Mouse (Mus musculus) embryonic facial prominence, embryonic 14.5 days (tissue): Measurements from ENCODE around the gene Wls. TPM values are rescaled to one million over a fixed set of nuclear protein-coding genes. Genes with fewer than 3 reads are reported as not detected.
A peak's percentile ranks its signal among the peaks of the same experiment; 100 is the strongest.

Experiments used
- ATAC-seq: fragments of 200-750 bp; cut with Nextera tagmentation; 2 replicates; pipeline ENCODE4 v1.8.0; 2017; ENCODE audit warnings: low read depth, moderate number of reproducible peaks, moderate TSS enrichment
- DNase-seq: peaks from one replicate; pipeline ENCODE4 v3.0.0-alpha.2; 2015; ENCODE audit warnings: low spot score
- H3K27ac ChIP-seq: fragments of 300-500 bp; sonication (generic); replicated peaks from 2 replicates; pipeline ENCODE4 v1.5.1; 2014; ENCODE audit warnings: low read depth, mild to moderate bottlenecking, low read length, moderate library complexity
- H3K27me3 ChIP-seq: fragments of 300-500 bp; sonication (generic); replicated peaks from 2 replicates; pipeline ENCODE4 v1.6.1; 2014; ENCODE audit warnings: low read length; ENCODE audit not compliant: control insufficient read depth, insufficient read depth
- H3K36me3 ChIP-seq: fragments of 300-500 bp; sonication (generic); 2 replicates; pipeline ENCODE4 v1.6.1; 2014; ENCODE audit warnings: low read length, mixed read lengths; ENCODE audit not compliant: control insufficient read depth, insufficient read depth
- H3K4me1 ChIP-seq: fragments of 300-500 bp; sonication (generic); 2 replicates; pipeline ENCODE4 v1.6.1; 2014; ENCODE audit warnings: antibody characterized with exemption, low read length; ENCODE audit not compliant: control insufficient read depth, insufficient read depth
- H3K4me2 ChIP-seq: fragments of 300-500 bp; sonication (generic); 2 replicates; pipeline ENCODE4 v1.6.1; 2014; ENCODE audit warnings: low read depth, mild to moderate bottlenecking, low read length, moderate library complexity, mixed read lengths
- H3K4me3 ChIP-seq: fragments of 300-500 bp; sonication (generic); 2 replicates; pipeline ENCODE4 v1.5.1; 2014; ENCODE audit warnings: low read depth, mild to moderate bottlenecking, low read length
- H3K9ac ChIP-seq: fragments of 300-500 bp; sonication (generic); 2 replicates; pipeline ENCODE4 v1.6.1; 2014; ENCODE audit warnings: low read depth, mild to moderate bottlenecking, low read length, moderate library complexity, mixed read lengths
- H3K9me3 ChIP-seq: fragments of 300-500 bp; sonication (generic); 2 replicates; pipeline ENCODE4 v1.6.1; 2016; ENCODE audit warnings: low read length; ENCODE audit not compliant: control insufficient read depth
- WGBS: fragments of 180-500 bp; shearing (Covaris S2); extraction: QIAGEN DNeasy Blood & Tissue Kit; methylation state at CpG from one replicate; pipeline ENCODE4 v1.1.7; 2014; 5-methylcytosine and 5-hydroxymethylcytosine counted together
- polyA plus RNA-seq: library from polyadenylated mRNA; unstranded; fragments of >200 nt; fragmentation: Nextera tagmentation; extraction: Ambion mirVana; gene quantifications from 2 replicates; pipeline ENCODE4 v1.2.1, GENCODE M21; 2014

The Wls gene
- polyA plus RNA-seq, 1 experiment from 2014 or later, result 143 TPM

DNA sequence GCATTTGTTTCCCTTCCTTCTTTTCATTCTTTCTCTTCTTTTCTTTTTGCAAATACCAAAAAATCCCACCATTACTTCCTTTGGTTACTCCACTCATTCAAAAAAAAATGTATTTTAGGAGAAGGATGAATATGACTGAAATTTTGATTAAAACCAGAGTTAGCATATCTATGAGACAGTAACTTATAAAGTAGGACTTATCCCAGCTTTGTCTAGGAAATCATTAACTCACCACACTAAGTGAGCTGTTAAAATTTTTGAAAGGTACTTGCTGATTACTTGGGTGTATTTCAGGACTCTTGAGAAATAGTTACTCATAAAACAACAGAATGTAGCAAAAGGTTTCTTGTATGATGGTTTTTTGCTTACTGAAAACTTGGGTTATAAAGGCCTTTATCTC lies 8.7 kb downstream of the Wls start:
- H3K9me3 ChIP-seq, result no peaks in the 10 kb centered on the region
- H3K4me1 ChIP-seq, result 0 out of 2 replicates have a peak, but pooled peaks cover 3% of the 10 kb centered on the region
- no peak overlapping the region; the same call in 1 of the 2 replicates for H3K27ac ChIP-seq
- no peaks in the 10 kb centered on the region for H3K27me3 ChIP-seq
- no peak for ATAC-seq
- no peak for DNase-seq
- no peak overlapping the region for H3K4me3 ChIP-seq
- no peak overlapping the region for H3K9ac ChIP-seq
- no peak overlapping the region for H3K4me2 ChIP-seq
- H3K36me3 ChIP-seq, result no peaks in the 10 kb centered on the region

DNA sequence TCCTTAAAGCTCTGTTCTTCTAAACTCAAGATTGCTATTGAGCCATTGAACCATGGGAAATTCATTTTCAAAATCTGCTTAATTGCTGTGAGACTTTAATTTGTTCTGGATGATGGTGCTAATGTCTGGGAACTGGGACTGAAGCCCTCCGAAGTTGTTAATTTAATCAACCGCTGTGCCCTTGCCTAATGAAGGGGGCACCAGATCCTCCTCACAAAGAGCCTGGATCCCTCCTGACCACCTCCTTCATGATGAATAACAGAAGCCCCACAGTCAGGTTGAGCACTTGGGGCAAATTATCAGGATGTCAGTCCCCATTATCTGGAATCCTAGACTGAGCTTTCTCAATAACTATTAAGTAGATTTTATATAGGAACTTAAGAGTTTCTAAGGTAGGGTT lies 12.0 kb downstream of the Wls start:
- DNase-seq (peak; percentile 2), ATAC-seq (no peak)
- H3K4me2 ChIP-seq, result no peak overlapping the region
- no peak overlapping the region for H3K4me3 ChIP-seq
- H3K9ac ChIP-seq, result no peak overlapping the region
- H3K4me1 ChIP-seq, result 0 out of 2 replicates have a peak, but pooled peaks cover 3% of the 10 kb centered on the region
- 59% methylated on average over 2 of the region's 2 CpGs for WGBS
- H3K27me3 ChIP-seq, result no peaks in the 10 kb centered on the region
- no peak overlapping the region for H3K27ac ChIP-seq
- H3K9me3 ChIP-seq, result no peaks in the 10 kb centered on the region
- H3K36me3 ChIP-seq, result no peaks in the 10 kb centered on the region

DNA sequence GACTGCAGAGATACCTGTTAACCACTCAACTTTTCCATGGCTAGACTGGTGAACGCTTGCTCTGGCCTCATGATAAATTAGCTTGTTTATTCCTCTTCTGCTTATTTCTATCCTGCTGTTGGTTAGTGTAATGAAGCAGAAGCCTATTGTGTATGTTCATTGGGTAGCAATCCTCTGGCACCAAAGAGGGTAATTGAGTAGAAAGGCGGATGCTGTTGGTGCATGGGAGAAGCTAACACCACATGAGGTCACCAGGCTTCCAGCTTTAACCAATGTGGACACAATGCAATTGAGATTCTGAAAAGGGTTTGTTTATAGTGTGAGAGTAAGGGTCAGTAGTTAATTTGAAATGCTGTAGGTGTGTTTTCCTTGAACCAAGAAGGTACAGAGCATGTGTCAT lies 12.5 kb downstream of the Wls start:
- DNase-seq (peak; percentile 41), ATAC-seq (peak; percentile 89)
- Histone ChIP-seq H3K4me2 (no peak overlapping the region), H3K27me3 (no peaks in the 10 kb centered on the region), H3K9me3 (no peaks in the 10 kb centered on the region), H3K36me3 (no peaks in the 10 kb centered on the region), H3K27ac (no peak overlapping the region), H3K9ac (no peak overlapping the region), H3K4me3 (no peak overlapping the region), H3K4me1 (0 out of 2 replicates have a peak, but pooled peaks cover 3% of the 10 kb centered on the region)
- 66% methylated on average over 2 of the region's 2 CpGs for WGBS

DNA sequence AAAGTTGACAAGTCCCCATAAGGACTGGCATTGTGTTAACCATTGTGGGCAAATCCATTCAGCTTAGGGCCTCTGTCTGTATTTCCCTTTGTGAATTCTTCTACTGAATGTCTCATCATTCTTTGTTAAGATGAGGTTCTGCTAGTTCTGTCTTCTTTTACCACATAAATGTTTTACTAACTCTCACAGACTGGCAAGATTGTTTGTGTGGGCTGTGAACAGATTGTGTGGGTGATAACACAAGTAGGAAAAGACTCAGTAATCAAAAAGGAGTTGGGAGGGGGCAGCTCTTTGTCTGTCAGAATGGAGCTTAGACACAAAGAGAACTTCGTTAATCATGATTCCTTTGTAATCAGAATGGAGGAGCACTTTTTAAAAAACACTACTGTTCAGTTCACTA lies 17.6 kb downstream of the Wls start:
- no peak overlapping the region for H3K9ac ChIP-seq
- DNase-seq (no peak), ATAC-seq (no peak)
- no peak overlapping the region for H3K4me2 ChIP-seq
- H3K36me3 ChIP-seq, result no peaks in the 10 kb centered on the region
- H3K9me3 ChIP-seq, result no peaks in the 10 kb centered on the region
- H3K27ac ChIP-seq, result no peak overlapping the region
- H3K27me3 ChIP-seq, result no peaks in the 10 kb centered on the region
- H3K4me1 ChIP-seq, result no peaks in the 10 kb centered on the region
- H3K4me3 ChIP-seq, result no peak overlapping the region
- 84% methylated on average over 1 of the region's 1 CpGs for WGBS

DNA sequence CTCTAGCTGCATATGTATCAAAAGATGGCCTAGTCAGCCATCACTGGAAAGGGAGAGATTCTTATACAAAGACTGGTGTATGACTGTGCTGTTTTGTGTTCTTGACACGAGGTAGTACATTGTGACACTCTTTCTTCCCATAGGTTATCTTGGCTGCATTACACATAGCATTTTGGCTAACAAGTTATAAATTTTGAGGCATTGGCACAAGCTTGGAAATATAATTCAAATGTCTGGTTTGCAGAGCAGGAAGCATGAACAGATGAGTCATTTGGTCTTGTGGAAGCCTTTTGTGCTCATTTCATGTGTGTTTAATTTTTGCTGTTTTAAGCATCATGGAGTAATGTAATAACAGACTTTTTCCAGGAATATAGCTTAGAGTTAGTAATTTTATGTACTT lies 26.2 kb downstream of the Wls start:
- Histone ChIP-seq H3K4me2 (no peak overlapping the region), H3K9me3 (no peaks in the 10 kb centered on the region), H3K4me1 (no peaks in the 10 kb centered on the region), H3K9ac (no peak overlapping the region), H3K27ac (no peak overlapping the region), H3K4me3 (no peak overlapping the region), H3K27me3 (no peaks in the 10 kb centered on the region), H3K36me3 (no peaks in the 10 kb centered on the region)
- ATAC-seq (no peak), DNase-seq (peak; percentile 3)
- WGBS, result 83% methylated on average over 1 of the region's 1 CpGs

DNA sequence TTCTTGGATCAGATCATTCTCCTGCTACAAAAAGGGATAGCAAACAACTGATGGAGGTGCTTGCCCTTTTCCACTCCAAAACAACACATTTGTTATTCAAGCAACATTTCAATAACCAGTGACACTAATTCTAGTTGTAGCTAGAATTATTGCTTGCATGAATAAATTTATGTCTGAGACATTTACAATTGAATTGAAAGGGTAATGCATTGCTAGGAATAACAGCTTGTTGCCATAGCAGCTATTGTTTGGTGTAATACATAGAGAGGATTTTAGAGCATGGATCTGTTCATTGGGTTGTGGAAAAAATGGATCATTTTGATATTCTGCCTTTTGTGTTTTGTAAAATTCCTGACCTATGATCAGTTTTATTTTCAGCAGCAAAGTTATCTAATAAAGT lies 39.5 kb downstream of the Wls start:
- H3K27ac ChIP-seq, result no peak overlapping the region
- DNase-seq, result no peak
- H3K4me3 ChIP-seq, result no peak overlapping the region
- ATAC-seq, result no peak
- H3K36me3 ChIP-seq, result peaks cover 20% of the 10 kb centered on the region
- H3K9me3 ChIP-seq, result no peaks in the 10 kb centered on the region
- H3K4me1 ChIP-seq, result peaks cover 7% of the 10 kb centered on the region; the same call in 1 of the 2 replicates
- no peak overlapping the region for H3K9ac ChIP-seq
- H3K4me2 ChIP-seq, result no peak overlapping the region
- H3K27me3 ChIP-seq, result no peaks in the 10 kb centered on the region

DNA sequence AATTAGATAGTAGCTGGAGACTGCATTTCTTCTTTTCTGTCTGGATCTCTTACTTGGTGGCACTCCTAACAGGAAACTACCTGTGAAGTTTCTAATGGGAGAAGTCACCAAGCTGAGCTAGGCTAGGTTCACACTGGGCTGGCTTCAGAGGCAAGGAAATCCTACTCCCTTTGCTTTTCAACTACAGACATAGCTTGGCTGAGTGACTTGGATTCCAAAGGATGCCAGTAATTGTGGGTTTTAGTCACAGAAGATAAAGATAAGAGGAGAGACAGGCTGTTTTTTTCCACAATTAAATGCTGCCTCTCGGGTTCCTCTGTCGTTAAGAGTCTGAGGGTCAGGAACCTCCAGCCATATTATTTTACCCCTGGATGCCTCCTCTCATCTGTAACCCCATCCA lies 43.9 kb downstream of the Wls start:
- ATAC-seq, result no peak
- 24% methylated on average over 2 of the region's 2 CpGs for WGBS
- Histone ChIP-seq H3K36me3 (no peaks in the 10 kb centered on the region), H3K4me3 (no peak overlapping the region), H3K27ac (no peak overlapping the region), H3K9ac (no peak overlapping the region), H3K9me3 (no peaks in the 10 kb centered on the region), H3K4me2 (no peak overlapping the region), H3K4me1 (peaks cover 24% of the 10 kb centered on the region), H3K27me3 (no peaks in the 10 kb centered on the region)
- DNase-seq, result peak; percentile 26

DNA sequence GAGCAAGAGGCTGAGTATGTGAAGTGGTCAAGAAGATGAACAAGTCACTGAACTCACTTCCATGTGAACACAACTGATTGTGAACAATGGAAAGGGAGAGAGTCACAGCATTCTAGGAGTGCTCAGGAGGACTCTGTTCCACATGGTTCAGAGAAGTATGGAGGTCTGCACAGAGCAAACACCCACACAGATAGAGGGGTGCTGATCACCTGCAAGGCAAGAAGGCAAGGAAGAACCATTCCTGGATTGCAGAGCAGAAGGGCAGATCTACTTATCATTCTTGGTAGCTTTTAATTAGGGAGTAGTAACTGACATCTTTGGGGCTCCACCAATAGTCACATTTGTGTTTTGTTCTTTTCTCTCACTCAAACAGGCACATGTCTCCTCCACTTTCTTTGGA lies 45.3 kb downstream of the Wls start:
- H3K4me3 ChIP-seq, result no peak overlapping the region
- DNase-seq (no peak), ATAC-seq (no peak)
- no peaks in the 10 kb centered on the region for H3K27me3 ChIP-seq
- H3K4me1 ChIP-seq, result peaks cover 24% of the 10 kb centered on the region
- H3K9me3 ChIP-seq, result no peaks in the 10 kb centered on the region
- H3K36me3 ChIP-seq, result no peaks in the 10 kb centered on the region
- peak overlapping the region; percentile 76 for H3K27ac ChIP-seq
- H3K9ac ChIP-seq, result no peak overlapping the region
- peak overlapping the region; percentile 10; the same call in 1 of the 2 replicates for H3K4me2 ChIP-seq

DNA sequence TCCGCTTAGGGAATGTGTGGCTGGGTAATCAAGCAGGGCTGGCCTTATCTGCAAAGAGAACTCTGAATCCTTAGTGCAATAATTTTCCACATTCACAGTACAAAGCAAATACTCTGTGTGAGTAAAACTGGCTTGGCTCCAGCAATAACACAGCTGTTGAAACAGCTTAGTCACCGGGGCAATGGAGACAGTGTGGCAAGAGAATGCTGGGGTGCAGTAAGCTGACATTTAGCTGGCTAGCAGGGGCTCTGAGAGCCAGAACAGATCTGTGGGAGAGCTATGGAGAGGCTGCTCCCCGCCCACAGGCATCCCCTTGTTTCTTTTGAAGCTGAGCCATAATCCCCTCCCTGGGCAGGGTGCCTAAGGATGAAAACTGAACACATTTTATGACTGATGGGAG lies 45.8 kb downstream of the Wls start:
- H3K36me3 ChIP-seq, result no peaks in the 10 kb centered on the region
- H3K4me1 ChIP-seq, result peaks cover 24% of the 10 kb centered on the region
- ATAC-seq (peak; percentile 96), DNase-seq (peak; percentile 96)
- H3K9me3 ChIP-seq, result no peaks in the 10 kb centered on the region
- H3K27me3 ChIP-seq, result no peaks in the 10 kb centered on the region
- H3K4me2 ChIP-seq, result peak overlapping the region; percentile 10; the same call in 1 of the 2 replicates
- 4% methylated on average over 3 of the region's 3 CpGs for WGBS
- H3K27ac ChIP-seq, result peak overlapping the region; percentile 76
- no peak overlapping the region for H3K9ac ChIP-seq
- no peak overlapping the region for H3K4me3 ChIP-seq
